Mouse (Mus musculus): Measurements from ENCODE around the gene Ube2ql1. TPM values are rescaled to one million over a fixed set of nuclear protein-coding genes. Genes with fewer than 3 reads are reported as not detected.

Gene Ube2ql1
- polyA plus RNA-seq, 1 experiment, result not detected

- no peak for TF ChIP-seq CTCF (IDR thresholded peaks at IDR 0.05; ENCODE audit: control insufficient read depth, insufficient read depth, insufficient replicate concordance, low read depth, low read length)
- no peak for TF ChIP-seq POLR2A (IDR thresholded peaks at IDR 0.05; ENCODE audit: control insufficient read depth, low read depth, low read length)
- Histone ChIP-seq H3K27ac (ENCODE audit: control insufficient read depth, insufficient read depth, low read depth, low read length) (no peak overlapping the region), H3K27me3 (ENCODE audit: control insufficient read depth, insufficient read depth, low read length) (no peaks in the 10 kb centered on the region), H3K4me3 (ENCODE audit: control insufficient read depth, low read depth, low read length) (no peak overlapping the region), H3K4me1 (ENCODE audit: control insufficient read depth, insufficient read depth, low read length) (no peaks in the 10 kb centered on the region), H3K36me3 (ENCODE audit: control insufficient read depth, insufficient read depth, low read length) (no peaks in the 10 kb centered on the region)
Observed at GRCm38 (mm10) chr13:69687023-69687422, 52.7 kb downstream of the Ube2ql1 start.

- TF ChIP-seq POLR2A (IDR thresholded peaks at IDR 0.05; ENCODE audit: control insufficient read depth, low read depth, low read length) (no peak), CTCF (IDR thresholded peaks at IDR 0.05; ENCODE audit: control insufficient read depth, insufficient read depth, insufficient replicate concordance, low read depth, low read length) (no peak)
- Histone ChIP-seq H3K27ac (ENCODE audit: control insufficient read depth, insufficient read depth, low read depth, low read length) (no peak overlapping the region), H3K27me3 (ENCODE audit: control insufficient read depth, insufficient read depth, low read length) (no peaks in the 10 kb centered on the region), H3K36me3 (ENCODE audit: control insufficient read depth, insufficient read depth, low read length) (no peaks in the 10 kb centered on the region), H3K4me3 (ENCODE audit: control insufficient read depth, low read depth, low read length) (no peak overlapping the region), H3K4me1 (ENCODE audit: control insufficient read depth, insufficient read depth, low read length) (no peaks in the 10 kb centered on the region)
Observed at GRCm38 (mm10) chr13:69685406-69685818, 54.3 kb downstream of the Ube2ql1 start.

- no peak overlapping the region for H3K27ac ChIP-seq (ENCODE audit: control insufficient read depth, insufficient read depth, low read depth, low read length)
- TF ChIP-seq CTCF (IDR thresholded peaks at IDR 0.05; ENCODE audit: control insufficient read depth, insufficient read depth, insufficient replicate concordance, low read depth, low read length) (no peak), POLR2A (IDR thresholded peaks at IDR 0.05; ENCODE audit: control insufficient read depth, low read depth, low read length) (no peak)
- no peaks in the 10 kb centered on the region for H3K4me1 ChIP-seq (ENCODE audit: control insufficient read depth, insufficient read depth, low read length)
- H3K27me3 ChIP-seq (ENCODE audit: control insufficient read depth, insufficient read depth, low read length), result no peaks in the 10 kb centered on the region
- H3K4me3 ChIP-seq (ENCODE audit: control insufficient read depth, low read depth, low read length), result no peak overlapping the region
- H3K36me3 ChIP-seq (ENCODE audit: control insufficient read depth, insufficient read depth, low read length), result no peaks in the 10 kb centered on the region
Observed at GRCm38 (mm10) chr13:69673921-69674618, 65.6 kb downstream of the Ube2ql1 start.

GRCm38 (mm10) chr13:69673197-69673920 is 66.3 kb downstream of the Ube2ql1 start:
- no peaks in the 10 kb centered on the region for H3K27me3 ChIP-seq (ENCODE audit: control insufficient read depth, insufficient read depth, low read length)
- H3K27ac ChIP-seq (ENCODE audit: control insufficient read depth, insufficient read depth, low read depth, low read length), result no peak overlapping the region
- no peak overlapping the region for H3K4me3 ChIP-seq (ENCODE audit: control insufficient read depth, low read depth, low read length)
- no peaks in the 10 kb centered on the region for H3K4me1 ChIP-seq (ENCODE audit: control insufficient read depth, insufficient read depth, low read length)
- no peaks in the 10 kb centered on the region for H3K36me3 ChIP-seq (ENCODE audit: control insufficient read depth, insufficient read depth, low read length)
- TF ChIP-seq POLR2A (IDR thresholded peaks at IDR 0.05; ENCODE audit: control insufficient read depth, low read depth, low read length) (no peak), CTCF (IDR thresholded peaks at IDR 0.05; ENCODE audit: control insufficient read depth, insufficient read depth, insufficient replicate concordance, low read depth, low read length) (no peak)

GRCm38 (mm10) chr13:69672565-69672964 is 67.1 kb downstream of the Ube2ql1 start:
- no peak overlapping the region for H3K4me3 ChIP-seq (ENCODE audit: control insufficient read depth, low read depth, low read length)
- no peak overlapping the region for H3K27ac ChIP-seq (ENCODE audit: control insufficient read depth, insufficient read depth, low read depth, low read length)
- TF ChIP-seq CTCF (IDR thresholded peaks at IDR 0.05; ENCODE audit: control insufficient read depth, insufficient read depth, insufficient replicate concordance, low read depth, low read length) (no peak), POLR2A (IDR thresholded peaks at IDR 0.05; ENCODE audit: control insufficient read depth, low read depth, low read length) (no peak)
- no peaks in the 10 kb centered on the region for H3K36me3 ChIP-seq (ENCODE audit: control insufficient read depth, insufficient read depth, low read length)
- H3K4me1 ChIP-seq (ENCODE audit: control insufficient read depth, insufficient read depth, low read length), result no peaks in the 10 kb centered on the region
- no peaks in the 10 kb centered on the region for H3K27me3 ChIP-seq (ENCODE audit: control insufficient read depth, insufficient read depth, low read length)

- no peaks in the 10 kb centered on the region for H3K27me3 ChIP-seq (ENCODE audit: control insufficient read depth, insufficient read depth, low read length)
- no peaks in the 10 kb centered on the region for H3K36me3 ChIP-seq (ENCODE audit: control insufficient read depth, insufficient read depth, low read length)
- no peak overlapping the region for H3K27ac ChIP-seq (ENCODE audit: control insufficient read depth, insufficient read depth, low read depth, low read length)
- TF ChIP-seq POLR2A (IDR thresholded peaks at IDR 0.05; ENCODE audit: control insufficient read depth, low read depth, low read length), result no peak
- no peak for TF ChIP-seq CTCF (IDR thresholded peaks at IDR 0.05; ENCODE audit: control insufficient read depth, insufficient read depth, insufficient replicate concordance, low read depth, low read length)
- H3K4me1 ChIP-seq (ENCODE audit: control insufficient read depth, insufficient read depth, low read length), result no peaks in the 10 kb centered on the region
- no peak overlapping the region for H3K4me3 ChIP-seq (ENCODE audit: control insufficient read depth, low read depth, low read length)
Observed at GRCm38 (mm10) chr13:69672121-69672520, 67.6 kb downstream of the Ube2ql1 start.

GRCm38 (mm10) chr13:69654508-69654907 is 85.2 kb downstream of the Ube2ql1 start:
- Histone ChIP-seq H3K27ac (ENCODE audit: control insufficient read depth, insufficient read depth, low read depth, low read length) (no peak overlapping the region), H3K4me3 (ENCODE audit: control insufficient read depth, low read depth, low read length) (no peak overlapping the region), H3K27me3 (ENCODE audit: control insufficient read depth, insufficient read depth, low read length) (no peaks in the 10 kb centered on the region), H3K36me3 (ENCODE audit: control insufficient read depth, insufficient read depth, low read length) (no peaks in the 10 kb centered on the region), H3K4me1 (ENCODE audit: control insufficient read depth, insufficient read depth, low read length) (no peaks in the 10 kb centered on the region)
- TF ChIP-seq POLR2A (IDR thresholded peaks at IDR 0.05; ENCODE audit: control insufficient read depth, low read depth, low read length), result no peak

Other genes with a start within 250 kb of the Ube2ql1 start
- gene Nsun2, start 206.1 kb downstream of the Ube2ql1 start, polyA plus RNA-seq (2012; rRNA removed), result 181 and 182 TPM in 2 replicates
- gene Tent4a, start 205.3 kb downstream of the Ube2ql1 start, polyA plus RNA-seq (2012; rRNA removed), result 6.2 and 6.4 TPM in 2 replicates
- 4.6 and 5.0 TPM in 2 replicates for gene Srd5a1, start 128.4 kb downstream of the Ube2ql1 start, polyA plus RNA-seq (2012; rRNA removed)
- 182 and 203 TPM in 2 replicates for gene Med10, start 62.5 kb upstream of the Ube2ql1 start, polyA plus RNA-seq (2012; rRNA removed)